Mouse (Mus musculus): ENCODE measurements around the gene Socs2.

GRCm38 (mm10) chr10:95449033-95449432 is 32.1 kb upstream of the Socs2 start:
- no peak for TF ChIP-seq CTCF (conservative IDR thresholded peaks at IDR 0.05; ENCODE audit: low read length)
- no peak for TF ChIP-seq NANOG (IDR thresholded peaks at IDR 0.05; ENCODE audit: borderline replicate concordance, low read length)
